Mouse (Mus musculus) midbrain, embryonic 16.5 days (tissue): Measurements from ENCODE around the gene Gm38394. TPM values are rescaled to one million over a fixed set of nuclear protein-coding genes. Genes with fewer than 3 reads are reported as not detected.

Experiments
- ATAC-seq: fragments of 200-750 bp; cut with Nextera tagmentation; 2 replicates; pipeline ENCODE4 v1.8.0; 2017; ENCODE audit warnings: moderate TSS enrichment
- H3K27ac ChIP-seq: fragments of 300-500 bp; sonication (generic); 2 replicates; pipeline ENCODE4 v1.5.1; 2014; ENCODE audit warnings: mild to moderate bottlenecking, low read length, mixed read lengths
- H3K27me3 ChIP-seq: fragments of 300-500 bp; sonication (generic); 2 replicates; pipeline ENCODE4 v1.6.1; 2014; ENCODE audit warnings: low read depth, low read length, mixed read lengths; ENCODE audit not compliant: control insufficient read depth, insufficient read depth
- H3K36me3 ChIP-seq: fragments of 300-500 bp; sonication (generic); 2 replicates; pipeline ENCODE4 v1.6.1; 2014; ENCODE audit warnings: mild to moderate bottlenecking, low read length, moderate library complexity, mixed read lengths; ENCODE audit not compliant: control insufficient read depth, insufficient read depth
- H3K4me1 ChIP-seq: fragments of 300-500 bp; sonication (generic); 2 replicates; pipeline ENCODE4 v1.6.1; 2014; ENCODE audit warnings: mild to moderate bottlenecking, low read length, mixed read lengths; ENCODE audit not compliant: control insufficient read depth, insufficient read depth
- H3K4me2 ChIP-seq: fragments of 300-500 bp; sonication (generic); 2 replicates; pipeline ENCODE4 v1.6.1; 2014; ENCODE audit warnings: mild to moderate bottlenecking, low read length, mixed read lengths
- H3K4me3 ChIP-seq: fragments of 300-500 bp; sonication (generic); 2 replicates; pipeline ENCODE4 v1.5.1; 2014; ENCODE audit warnings: low read depth, mild to moderate bottlenecking, low read length, moderate library complexity, mixed read lengths
- H3K9ac ChIP-seq: fragments of 300-500 bp; sonication (generic); 2 replicates; pipeline ENCODE4 v1.6.1; 2014; ENCODE audit warnings: low read depth, low read length, mixed read lengths
- H3K9me3 ChIP-seq: fragments of 300-500 bp; sonication (generic); replicated peaks from 2 replicates; pipeline ENCODE4 v1.6.1; 2014; ENCODE audit warnings: mild to moderate bottlenecking, low read length, mixed read lengths; ENCODE audit not compliant: control insufficient read depth, poor library complexity, severe bottlenecking
- whole genome bisulfite sequencing: fragments of 180-500 bp; shearing (Covaris S2); extraction: QIAGEN DNeasy Blood & Tissue Kit; methylation state at CpG from one replicate; pipeline ENCODE4 v1.1.7; 2014; 5-methylcytosine and 5-hydroxymethylcytosine counted together
- polyA plus RNA-seq: library from polyadenylated mRNA; unstranded; fragments of >200 nt; fragmentation: Nextera tagmentation; extraction: Ambion mirVana; gene quantifications from 2 replicates; pipeline ENCODE4 v1.2.1, GENCODE M21; 2015

The Gm38394 gene
- polyA plus RNA-seq, 1 experiment from 2014 or later = 2.3 TPM

GRCm38 (mm10) chr1:133653033-133653432, 8.1 kb downstream of the Gm38394 start:
- ATAC-seq = no peak
- 96% methylated on average over 1 of the region's 1 CpGs for WGBS

GRCm38 (mm10) chr1:133650288-133651055, 10.6 kb downstream of the Gm38394 start:
- Histone ChIP-seq H3K4me2 (no peak overlapping the region), H3K4me1 (peaks cover 8% of the 10 kb centered on the region), H3K9me3 (no peaks in the 10 kb centered on the region), H3K4me3 (no peak overlapping the region), H3K27ac (no peak overlapping the region), H3K27me3 (no peaks in the 10 kb centered on the region), H3K36me3 (peaks cover 4% of the 10 kb centered on the region; the same call in 1 of the 2 replicates), H3K9ac (no peak overlapping the region)
- no peak for ATAC-seq
- 95% methylated on average over 7 of the region's 7 CpGs for WGBS

More at GRCm38 (mm10) chr1:133653033-133653432, 8.1 kb downstream of the Gm38394 start:
- no peak overlapping the region for H3K4me2 ChIP-seq
- no peak overlapping the region for H3K4me3 ChIP-seq
- no peaks in the 10 kb centered on the region for H3K27me3 ChIP-seq
- peaks cover 24% of the 10 kb centered on the region for H3K4me1 ChIP-seq
- no peaks in the 10 kb centered on the region for H3K36me3 ChIP-seq
- no peak overlapping the region for H3K9ac ChIP-seq
- H3K27ac ChIP-seq = no peak overlapping the region
- no peaks in the 10 kb centered on the region for H3K9me3 ChIP-seq

GRCm38 (mm10) chr1:133645652-133646051, 15.5 kb downstream of the Gm38394 start:
- Histone ChIP-seq H3K9ac (no peak overlapping the region), H3K4me1 (no peaks in the 10 kb centered on the region; the same call in 1 of the 2 replicates), H3K27ac (no peak overlapping the region), H3K36me3 (peaks cover 22% of the 10 kb centered on the region), H3K4me3 (no peak overlapping the region), H3K4me2 (no peak overlapping the region), H3K27me3 (no peaks in the 10 kb centered on the region), H3K9me3 (no peaks in the 10 kb centered on the region)
- ATAC-seq = no peak
- 95% methylated on average over 5 of the region's 5 CpGs for WGBS

- 96% methylated on average over 2 of the region's 2 CpGs for WGBS
- Histone ChIP-seq H3K36me3 (peaks cover 52% of the 10 kb centered on the region), H3K4me1 (no peaks in the 10 kb centered on the region), H3K4me2 (no peak overlapping the region), H3K27ac (no peak overlapping the region), H3K9me3 (no peaks in the 10 kb centered on the region), H3K9ac (no peak overlapping the region), H3K27me3 (no peaks in the 10 kb centered on the region), H3K4me3 (no peak overlapping the region)
- ATAC-seq = no peak
These were observed 20.0 kb downstream of the Gm38394 start for GRCm38 (mm10) chr1:133641163-133641562.

GRCm38 (mm10) chr1:133638517-133638916, 22.6 kb downstream of the Gm38394 start:
- H3K4me3 ChIP-seq = no peak overlapping the region
- H3K4me1 ChIP-seq = no peaks in the 10 kb centered on the region
- H3K27me3 ChIP-seq = no peaks in the 10 kb centered on the region
- ATAC-seq = no peak
- H3K9me3 ChIP-seq = no peaks in the 10 kb centered on the region
- no peak overlapping the region for H3K9ac ChIP-seq
- H3K36me3 ChIP-seq = peaks cover 55% of the 10 kb centered on the region
- 90% methylated on average over 6 of the region's 6 CpGs for WGBS
- no peak overlapping the region for H3K27ac ChIP-seq
- no peak overlapping the region for H3K4me2 ChIP-seq

GRCm38 (mm10) chr1:133632168-133632567, 28.9 kb downstream of the Gm38394 start:
- 95% methylated on average over 2 of the region's 2 CpGs for WGBS

GRCm38 (mm10) chr1:133625052-133625451, 36.1 kb downstream of the Gm38394 start:
- ATAC-seq = no peak

More at GRCm38 (mm10) chr1:133632168-133632567, 28.9 kb downstream of the Gm38394 start:
- no peaks in the 10 kb centered on the region for H3K4me1 ChIP-seq
- no peaks in the 10 kb centered on the region for H3K27me3 ChIP-seq
- peaks cover 45% of the 10 kb centered on the region for H3K36me3 ChIP-seq
- no peaks in the 10 kb centered on the region for H3K9me3 ChIP-seq
- no peak overlapping the region for H3K27ac ChIP-seq
- no peak overlapping the region for H3K4me3 ChIP-seq
- no peak overlapping the region for H3K9ac ChIP-seq
- ATAC-seq = no peak
- no peak overlapping the region for H3K4me2 ChIP-seq

GRCm38 (mm10) chr1:133618311-133618710, 42.8 kb downstream of the Gm38394 start:
- Histone ChIP-seq H3K4me1 (no peaks in the 10 kb centered on the region), H3K9ac (no peak overlapping the region), H3K36me3 (peaks cover 25% of the 10 kb centered on the region), H3K4me3 (no peak overlapping the region), H3K9me3 (no peaks in the 10 kb centered on the region), H3K4me2 (no peak overlapping the region), H3K27ac (no peak overlapping the region), H3K27me3 (no peaks in the 10 kb centered on the region)
- ATAC-seq = no peak
- 87% methylated on average over 8 of the region's 8 CpGs for WGBS

More at GRCm38 (mm10) chr1:133625052-133625451, 36.1 kb downstream of the Gm38394 start:
- WGBS = 73% methylated on average over 2 of the region's 2 CpGs
- Histone ChIP-seq H3K27ac (no peak overlapping the region), H3K36me3 (peaks cover 37% of the 10 kb centered on the region), H3K27me3 (no peaks in the 10 kb centered on the region), H3K9me3 (no peaks in the 10 kb centered on the region), H3K4me2 (no peak overlapping the region), H3K4me3 (no peak overlapping the region), H3K9ac (no peak overlapping the region), H3K4me1 (no peaks in the 10 kb centered on the region)

GRCm38 (mm10) chr1:133617908-133618307, 43.2 kb downstream of the Gm38394 start:
- H3K4me1 ChIP-seq = no peaks in the 10 kb centered on the region
- no peak overlapping the region for H3K4me2 ChIP-seq
- H3K27me3 ChIP-seq = no peaks in the 10 kb centered on the region
- peaks cover 22% of the 10 kb centered on the region for H3K36me3 ChIP-seq
- 65% methylated on average over 2 of the region's 2 CpGs for WGBS
- H3K9me3 ChIP-seq = no peaks in the 10 kb centered on the region
- H3K9ac ChIP-seq = no peak overlapping the region
- H3K27ac ChIP-seq = no peak overlapping the region
- H3K4me3 ChIP-seq = no peak overlapping the region
- ATAC-seq = no peak
